Mouse (Mus musculus) B cell, adult (primary cell): ENCODE data around the gene 1700029I15Rik. TPM values are rescaled to one million over a fixed set of nuclear protein-coding genes. Genes with fewer than 3 reads are reported as not detected.

ENCODE experiments used
- total RNA-seq: library from RNA; stranded (reverse); gene quantifications from 4 replicates; pipeline ENCODE4 v1.2.4, GENCODE M21; 2023; ENCODE audit not compliant: inconsistent age

Gene 1700029I15Rik
- 5.1 to 9.1 TPM (median 8.0 TPM) in 4 replicates for total RNA-seq

DNA sequence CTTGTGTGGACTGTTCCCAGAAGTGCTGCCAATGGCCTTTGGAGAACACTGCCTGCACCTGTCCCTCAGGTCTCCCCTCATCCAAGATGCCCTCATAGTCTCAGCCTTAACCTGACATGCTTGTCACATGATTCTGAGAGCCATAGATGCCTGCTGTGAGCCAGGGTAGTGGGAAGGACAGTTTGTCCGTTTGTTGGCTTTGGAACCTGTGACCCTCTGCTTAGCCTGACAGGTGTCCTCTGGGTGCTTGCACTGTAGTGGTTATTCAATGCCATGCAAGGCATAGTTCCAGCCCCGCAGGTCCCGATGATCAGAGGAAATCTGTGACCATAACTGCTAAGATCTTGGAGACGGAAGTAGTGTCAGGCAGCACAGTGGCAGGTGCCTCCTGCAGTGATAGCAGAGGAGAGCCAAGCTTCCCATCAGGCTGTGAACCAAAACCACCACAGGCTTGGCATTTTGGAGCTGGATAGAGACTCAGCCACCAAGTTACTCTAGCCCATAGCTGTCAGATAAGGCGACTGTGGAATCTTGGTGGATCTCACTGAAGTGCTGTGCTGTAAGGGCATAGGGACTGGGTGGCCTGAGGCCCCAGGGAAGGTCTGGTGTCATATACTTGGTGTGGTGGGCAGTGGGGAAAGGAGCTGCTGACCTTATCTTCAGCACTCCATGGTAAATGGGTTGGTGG lies at the start of gene 1700029I15Rik:
TSS of gene 1700029I15Rik (plus strand) at position 638 of the 688 bp plus-strand sequence.

DNA sequence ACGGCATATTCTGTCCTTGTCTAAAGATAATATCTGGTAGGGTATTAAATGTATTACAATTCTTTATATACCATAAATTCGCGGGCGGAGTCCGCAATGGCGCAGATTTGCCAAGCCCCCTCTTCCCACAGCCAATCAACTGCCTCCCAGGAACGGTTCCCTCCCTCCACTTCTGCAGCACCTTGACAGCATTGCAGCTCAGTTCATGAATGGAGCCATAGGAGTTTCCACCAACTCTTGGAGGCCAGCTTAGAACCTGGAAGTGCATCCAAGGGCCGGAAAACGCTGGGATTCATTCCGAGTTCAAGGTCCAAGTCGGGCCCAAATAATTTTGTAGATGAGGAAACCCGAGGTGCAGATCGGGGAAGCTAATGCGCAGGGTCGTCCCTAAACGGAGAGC lies 7.8 kb upstream of the 1700029I15Rik start, which contains the start of the genes Pex16 and Large2:
TSS of gene Pex16 (plus strand) at position 163 of the 400 bp plus-strand sequence.
TSS of gene Large2 (minus strand) at position 356 of the 400 bp plus-strand sequence.

DNA sequence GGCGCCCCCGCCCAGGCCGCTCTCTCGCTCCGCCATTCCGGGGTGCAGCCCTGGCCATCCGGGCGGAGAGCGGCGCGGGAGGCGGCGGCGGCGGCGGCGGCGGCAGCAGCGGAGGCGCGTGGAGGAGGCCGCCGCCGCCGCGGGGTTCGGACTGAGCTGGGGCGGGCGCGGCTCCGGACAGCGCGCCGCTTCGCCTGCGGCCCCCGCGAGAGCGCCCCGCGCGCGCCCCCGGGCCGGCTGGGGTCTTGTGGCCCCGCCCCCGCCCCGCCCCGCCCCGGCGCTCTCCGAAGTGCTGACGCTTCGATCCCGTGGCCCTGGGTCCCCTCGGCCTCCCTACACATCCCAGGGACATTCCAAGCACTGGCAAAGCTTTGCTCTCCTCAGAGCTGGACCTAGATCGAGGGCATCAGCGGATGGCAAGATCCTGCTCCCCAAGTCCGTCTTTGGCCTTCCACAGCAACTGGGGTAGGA lies 18.8 kb downstream of the 1700029I15Rik start, which contains the start of gene Mapk8ip1:
TSS of gene Mapk8ip1 (minus strand) at position 173 of the 471 bp plus-strand sequence.

DNA sequence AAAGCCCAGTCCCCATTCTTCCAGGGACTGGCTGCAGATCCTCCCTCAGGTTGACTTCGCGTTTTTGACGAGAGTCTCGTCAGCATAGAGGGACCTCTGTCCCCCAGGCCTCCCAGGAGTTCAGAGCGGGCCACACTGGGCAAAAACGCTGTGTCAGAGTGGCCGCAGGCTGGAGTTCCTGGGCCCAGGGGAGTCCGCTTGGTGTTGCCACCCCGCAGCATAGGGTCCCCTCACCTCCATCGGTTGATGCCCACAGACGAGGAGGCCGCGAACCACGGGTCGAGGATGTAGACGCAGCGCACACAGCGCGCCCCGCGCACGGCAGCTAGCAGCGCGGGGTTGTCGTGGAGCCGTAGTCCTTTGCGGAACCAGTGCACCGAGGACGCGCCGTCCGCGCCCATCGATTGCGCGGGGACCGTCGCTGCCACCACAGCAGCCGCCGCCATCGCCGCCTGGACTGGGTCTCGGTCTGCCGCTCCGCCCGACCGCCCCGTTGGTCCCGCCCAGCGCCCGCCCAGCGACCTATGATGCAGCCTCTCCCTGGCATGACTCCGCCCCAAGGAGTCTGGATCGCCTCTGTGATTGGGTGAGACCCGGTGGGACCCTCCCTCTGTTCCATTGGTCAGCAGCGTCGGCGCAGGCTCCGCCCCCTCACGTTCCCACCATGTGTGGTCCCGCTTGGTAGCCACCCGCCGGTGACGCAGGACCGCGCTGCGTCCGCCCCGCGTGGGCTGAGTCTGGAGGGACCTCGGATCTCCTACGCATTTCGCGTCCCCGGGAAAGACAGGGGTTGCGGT lies 51.4 kb downstream of the 1700029I15Rik start, which contains the start of gene Cry2:
TSS of gene Cry2 (minus strand) at position 466 of the 797 bp plus-strand sequence.

Other genes with a start within 250 kb of the 1700029I15Rik start
- gene Pex16, start 7.9 kb upstream of the 1700029I15Rik start, total RNA-seq: 28.6 to 40.0 TPM (median 32.4 TPM) in 4 replicates
- gene Large2, start 7.7 kb upstream of the 1700029I15Rik start, total RNA-seq: 0.13 to 0.84 TPM in 2 of 4 replicates, not detected in the others
- gene Mapk8ip1, start 18.7 kb downstream of the 1700029I15Rik start, total RNA-seq: 0.33 to 1.3 TPM (median 0.61 TPM) in 4 replicates
- 45.3 to 54.9 TPM (median 47.7 TPM) in 4 replicates for gene Cry2, start 51.5 kb downstream of the 1700029I15Rik start, total RNA-seq
- gene Slc35c1, start 78.0 kb downstream of the 1700029I15Rik start, total RNA-seq: 21.8 to 25.6 TPM (median 22.9 TPM) in 4 replicates
- gene Chst1, start 217.2 kb downstream of the 1700029I15Rik start, total RNA-seq: 0.69 to 1.2 TPM (median 0.96 TPM) in 4 replicates